Mouse (Mus musculus): ENCODE results near the gene Elf1. TPM values are rescaled to one million over a fixed set of nuclear protein-coding genes. Genes with fewer than 3 reads are reported as not detected.
A peak's percentile ranks its signal among the peaks of the same experiment; 100 is the strongest.

Elf1 gene
- polyA plus RNA-seq, 1 experiment, result 11.5 TPM

DNA sequence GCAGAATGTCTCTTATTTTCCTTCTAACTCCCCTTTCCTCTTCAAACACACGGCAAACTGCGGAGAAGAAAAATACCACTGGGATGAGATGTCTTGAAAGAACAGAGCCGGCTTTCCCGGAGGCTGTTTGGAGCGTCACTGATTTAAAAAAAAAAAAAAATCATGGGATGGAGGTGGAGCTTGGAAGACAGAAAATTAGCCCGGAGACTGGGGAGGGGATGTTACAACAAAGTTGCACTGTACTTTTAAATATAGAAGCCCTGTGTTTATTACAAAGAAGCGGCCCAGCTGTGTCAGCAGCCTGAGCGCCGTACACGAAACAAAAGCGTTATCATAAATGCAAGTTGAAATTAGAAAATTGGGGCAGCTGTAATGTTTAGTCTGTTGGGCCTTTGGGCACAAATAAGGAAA is 1.3 kb downstream of the Elf1 start:
- Histone ChIP-seq H3K4me3 (ENCODE audit: insufficient read depth, low read depth, low read length) (peak overlapping the region; percentile 96), H3K4me1 (ENCODE audit: control insufficient read depth, insufficient read depth, insufficient read length, low read length) (peaks cover 29% of the 10 kb centered on the region), H3K27ac (replicated peaks; ENCODE audit: low read depth, low read length) (peak overlapping the region; percentile 96)

DNA sequence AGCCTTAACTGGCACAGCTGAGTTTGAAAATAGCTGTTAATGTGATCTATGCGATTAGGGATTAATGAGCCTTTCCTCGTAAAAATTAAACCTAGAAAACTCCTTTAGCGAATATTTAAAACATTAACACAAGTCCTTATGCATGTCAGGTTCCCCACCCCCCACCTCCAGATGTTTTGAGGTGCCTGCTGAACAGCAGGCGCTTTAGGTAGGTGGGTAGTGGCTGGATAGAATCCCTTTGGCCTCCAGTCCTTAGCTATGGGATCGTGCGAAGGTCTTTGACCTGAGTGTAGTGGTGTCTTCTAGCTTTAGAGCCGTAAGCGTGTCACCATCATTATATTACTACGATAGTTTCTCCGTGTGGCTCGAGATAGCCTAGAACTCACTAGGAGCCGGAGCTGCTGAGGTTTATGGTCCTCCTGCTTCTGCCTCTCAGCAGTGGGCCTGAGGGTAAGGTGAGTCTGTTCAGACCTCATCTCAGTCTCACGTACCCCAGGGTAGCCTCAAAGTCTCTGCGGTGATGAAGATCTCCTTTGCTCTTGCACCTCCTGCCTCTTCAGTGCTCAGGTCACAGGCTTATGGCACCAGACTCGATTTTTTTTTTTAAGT is 1.9 kb downstream of the Elf1 start:
- H3K4me1 ChIP-seq (ENCODE audit: control insufficient read depth, insufficient read depth, insufficient read length, low read length), result peaks cover 31% of the 10 kb centered on the region
- H3K4me3 ChIP-seq (ENCODE audit: insufficient read depth, low read depth, low read length), result peak overlapping the region; percentile 96
- H3K27ac ChIP-seq (replicated peaks; ENCODE audit: low read depth, low read length), result peak overlapping the region; percentile 96

DNA sequence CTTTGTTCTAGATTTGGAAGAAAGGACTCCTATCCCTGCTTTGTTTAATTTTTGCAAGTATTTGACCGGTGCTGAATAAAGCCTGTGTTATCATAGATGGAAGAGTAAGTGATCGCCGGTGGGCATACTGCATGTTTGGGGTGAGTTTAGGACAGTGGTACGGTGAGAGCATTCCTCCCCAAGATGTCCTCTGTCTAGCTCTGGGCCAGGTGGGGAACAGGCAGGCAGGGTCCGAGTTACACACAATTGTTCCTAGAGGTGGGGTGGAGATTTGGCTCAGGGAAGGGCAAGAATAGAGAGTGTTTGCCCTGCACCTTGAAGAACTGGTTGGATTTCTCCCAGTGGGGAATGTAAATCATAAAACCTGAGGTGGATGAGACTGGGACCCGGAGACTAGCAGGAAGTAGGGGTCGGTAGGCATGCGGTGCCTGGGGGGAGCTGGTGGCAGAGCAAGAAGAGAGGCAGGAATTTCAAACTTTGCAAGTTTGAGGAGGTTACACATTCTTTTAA is 2.7 kb downstream of the Elf1 start:
- Histone ChIP-seq H3K27ac (replicated peaks; ENCODE audit: low read depth, low read length) (peak overlapping the region; percentile 96), H3K4me3 (ENCODE audit: insufficient read depth, low read depth, low read length) (peak overlapping the region; percentile 96), H3K4me1 (ENCODE audit: control insufficient read depth, insufficient read depth, insufficient read length, low read length) (peaks cover 34% of the 10 kb centered on the region)

DNA sequence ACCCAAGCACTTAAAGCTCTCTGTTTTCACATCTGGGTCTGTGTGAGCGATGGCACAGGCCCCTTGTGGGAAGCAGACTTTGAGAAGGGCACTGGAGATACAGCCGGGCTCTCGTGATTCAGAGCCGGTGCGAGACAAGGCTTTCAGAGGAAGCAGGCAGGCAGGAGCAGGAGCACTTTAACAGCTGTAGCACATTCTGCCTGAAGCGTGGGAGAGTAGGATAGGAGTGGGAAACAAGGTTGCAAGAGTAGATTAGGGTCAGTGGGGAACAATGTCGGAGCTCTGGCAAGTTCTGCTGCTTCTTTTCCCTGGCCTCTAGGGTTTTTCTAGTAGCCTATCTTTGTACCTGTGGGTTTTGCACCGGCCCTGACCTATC is 5.6 kb downstream of the Elf1 start:
- Histone ChIP-seq H3K4me1 (ENCODE audit: control insufficient read depth, insufficient read depth, insufficient read length, low read length) (peaks cover 37% of the 10 kb centered on the region), H3K27ac (replicated peaks; ENCODE audit: low read depth, low read length) (peak overlapping the region; percentile 32), H3K4me3 (ENCODE audit: insufficient read depth, low read depth, low read length) (peak overlapping the region; percentile 72)

GRCm38 (mm10) chr14:79486993-79487731 is 6.2 kb downstream of the Elf1 start:
- peak overlapping the region; percentile 72 for H3K4me3 ChIP-seq (ENCODE audit: insufficient read depth, low read depth, low read length)
- peaks cover 37% of the 10 kb centered on the region for H3K4me1 ChIP-seq (ENCODE audit: control insufficient read depth, insufficient read depth, insufficient read length, low read length)

GRCm38 (mm10) chr14:79488531-79488930 is 7.5 kb downstream of the Elf1 start:
- Histone ChIP-seq H3K4me3 (ENCODE audit: insufficient read depth, low read depth, low read length) (no peak overlapping the region), H3K27ac (replicated peaks; ENCODE audit: low read depth, low read length) (peak overlapping the region; percentile 23; the same call in 1 of the 2 replicates), H3K4me1 (ENCODE audit: control insufficient read depth, insufficient read depth, insufficient read length, low read length) (peaks cover 28% of the 10 kb centered on the region)

More at GRCm38 (mm10) chr14:79486993-79487731, 6.2 kb downstream of the Elf1 start:
- peak overlapping the region; percentile 45 for H3K27ac ChIP-seq (replicated peaks; ENCODE audit: low read depth, low read length)

- peaks cover 28% of the 10 kb centered on the region for H3K4me1 ChIP-seq (ENCODE audit: control insufficient read depth, insufficient read depth, insufficient read length, low read length)
- peak overlapping the region; percentile 3 for H3K27ac ChIP-seq (replicated peaks; ENCODE audit: low read depth, low read length)
- H3K4me3 ChIP-seq (ENCODE audit: insufficient read depth, low read depth, low read length), result no peak overlapping the region
Measured at GRCm38 (mm10) chr14:79489150-79489549, 8.2 kb downstream of the Elf1 start.

DNA sequence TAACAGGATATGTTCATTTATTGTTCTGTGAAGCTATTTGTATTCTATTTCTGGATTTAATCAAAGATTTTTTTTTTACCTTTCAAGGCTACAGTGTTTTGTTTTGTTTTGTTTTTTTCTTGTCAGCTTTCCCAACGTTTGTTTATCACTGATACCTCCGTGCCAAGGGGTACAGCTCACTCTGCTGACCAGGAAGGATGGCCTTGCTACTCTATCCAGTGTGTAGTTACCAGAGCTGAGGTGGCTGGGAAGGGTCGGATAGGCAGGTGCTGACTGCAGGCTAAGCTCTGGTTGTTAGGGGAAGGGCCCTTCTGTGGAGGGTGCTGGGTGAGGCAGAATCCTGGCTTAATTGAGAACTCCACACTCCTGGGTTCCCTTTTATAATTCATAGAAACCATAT is 9.3 kb downstream of the Elf1 start:
- Histone ChIP-seq H3K27ac (replicated peaks; ENCODE audit: low read depth, low read length) (peak overlapping the region; percentile 50), H3K4me3 (ENCODE audit: insufficient read depth, low read depth, low read length) (no peak overlapping the region), H3K4me1 (ENCODE audit: control insufficient read depth, insufficient read depth, insufficient read length, low read length) (peaks cover 27% of the 10 kb centered on the region)

DNA sequence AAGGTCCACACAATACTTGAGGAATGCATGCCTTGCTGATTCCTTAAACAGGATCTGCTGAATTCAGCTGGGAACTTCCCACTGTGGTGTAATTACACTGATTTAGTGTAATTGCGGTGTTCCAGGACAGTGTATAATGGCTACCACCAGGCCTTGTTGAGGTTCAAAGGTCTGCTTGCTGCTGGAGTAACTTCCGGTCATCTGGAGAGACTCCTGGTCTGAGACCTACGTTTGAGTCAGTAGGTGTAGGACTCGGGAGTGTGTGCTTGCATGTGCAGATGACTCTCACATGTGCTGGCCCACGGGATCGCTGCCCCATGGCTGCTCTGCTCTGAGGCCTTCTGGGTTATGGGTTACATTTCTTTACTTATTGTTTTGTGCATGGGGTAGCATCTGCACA is 13.4 kb downstream of the Elf1 start:
- H3K27ac ChIP-seq (replicated peaks; ENCODE audit: low read depth, low read length), result no peak overlapping the region
- H3K4me1 ChIP-seq (ENCODE audit: control insufficient read depth, insufficient read depth, insufficient read length, low read length), result peaks cover 16% of the 10 kb centered on the region
- no peak overlapping the region for H3K4me3 ChIP-seq (ENCODE audit: insufficient read depth, low read depth, low read length)

GRCm38 (mm10) chr14:79499326-79499725 is 18.3 kb downstream of the Elf1 start:
- Histone ChIP-seq H3K4me1 (ENCODE audit: control insufficient read depth, insufficient read depth, insufficient read length, low read length) (peaks cover 18% of the 10 kb centered on the region), H3K4me3 (ENCODE audit: insufficient read depth, low read depth, low read length) (no peak overlapping the region), H3K27ac (replicated peaks; ENCODE audit: low read depth, low read length) (no peak overlapping the region)

- Histone ChIP-seq H3K27ac (replicated peaks; ENCODE audit: low read depth, low read length) (no peak overlapping the region), H3K4me3 (ENCODE audit: insufficient read depth, low read depth, low read length) (no peak overlapping the region), H3K4me1 (ENCODE audit: control insufficient read depth, insufficient read depth, insufficient read length, low read length) (peaks cover 19% of the 10 kb centered on the region)
Measured at GRCm38 (mm10) chr14:79500756-79501155, 19.8 kb downstream of the Elf1 start.

GRCm38 (mm10) chr14:79503371-79504075 is 22.5 kb downstream of the Elf1 start:
- H3K27ac ChIP-seq (replicated peaks; ENCODE audit: low read depth, low read length), result peak overlapping the region; percentile 78
- peaks cover 25% of the 10 kb centered on the region for H3K4me1 ChIP-seq (ENCODE audit: control insufficient read depth, insufficient read depth, insufficient read length, low read length)
- H3K4me3 ChIP-seq (ENCODE audit: insufficient read depth, low read depth, low read length), result no peak overlapping the region

GRCm38 (mm10) chr14:79504246-79505006 is 23.4 kb downstream of the Elf1 start:
- Histone ChIP-seq H3K4me3 (ENCODE audit: insufficient read depth, low read depth, low read length) (no peak overlapping the region), H3K27ac (replicated peaks; ENCODE audit: low read depth, low read length) (peak overlapping the region; percentile 78), H3K4me1 (ENCODE audit: control insufficient read depth, insufficient read depth, insufficient read length, low read length) (peaks cover 27% of the 10 kb centered on the region)

- Histone ChIP-seq H3K4me1 (ENCODE audit: control insufficient read depth, insufficient read depth, insufficient read length, low read length) (peaks cover 31% of the 10 kb centered on the region), H3K27ac (replicated peaks; ENCODE audit: low read depth, low read length) (no peak overlapping the region), H3K4me3 (ENCODE audit: insufficient read depth, low read depth, low read length) (no peak overlapping the region)
Measured at GRCm38 (mm10) chr14:79506207-79506606, 25.2 kb downstream of the Elf1 start.

DNA sequence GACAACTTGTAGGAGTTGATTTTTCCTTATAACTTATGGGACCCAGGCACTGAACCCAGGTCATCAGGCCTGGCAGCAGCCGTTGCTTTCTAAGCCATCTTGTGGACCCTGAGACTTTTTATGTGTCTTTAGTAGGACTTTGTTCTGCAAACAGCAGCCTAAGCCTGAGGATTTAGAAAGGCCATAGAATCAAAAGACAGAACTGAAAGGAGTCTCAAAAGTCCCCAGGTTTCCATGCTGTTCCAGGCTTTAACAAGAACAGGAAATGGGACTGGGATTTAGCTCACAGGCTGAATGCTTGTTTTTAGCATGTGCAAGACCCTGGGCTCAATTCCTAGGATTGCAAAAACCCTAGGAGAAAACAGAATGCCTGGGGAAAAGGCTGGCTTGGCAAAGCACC is 26.9 kb downstream of the Elf1 start:
- Histone ChIP-seq H3K4me1 (ENCODE audit: control insufficient read depth, insufficient read depth, insufficient read length, low read length) (peaks cover 31% of the 10 kb centered on the region), H3K4me3 (ENCODE audit: insufficient read depth, low read depth, low read length) (no peak overlapping the region), H3K27ac (replicated peaks; ENCODE audit: low read depth, low read length) (peak overlapping the region; percentile 56)
